Mouse (Mus musculus) ZHBTc4 (cell line): Measurements from ENCODE around the gene Mcf2l.
A peak's percentile ranks its signal among the peaks of the same experiment; 100 is the strongest.

Source experiments
- DNase-seq: peaks from one replicate; pipeline ENCODE4 v3.0.0-alpha.2; 2011; ENCODE audit warnings: low read depth, low spot score

Mcf2l gene

DNA sequence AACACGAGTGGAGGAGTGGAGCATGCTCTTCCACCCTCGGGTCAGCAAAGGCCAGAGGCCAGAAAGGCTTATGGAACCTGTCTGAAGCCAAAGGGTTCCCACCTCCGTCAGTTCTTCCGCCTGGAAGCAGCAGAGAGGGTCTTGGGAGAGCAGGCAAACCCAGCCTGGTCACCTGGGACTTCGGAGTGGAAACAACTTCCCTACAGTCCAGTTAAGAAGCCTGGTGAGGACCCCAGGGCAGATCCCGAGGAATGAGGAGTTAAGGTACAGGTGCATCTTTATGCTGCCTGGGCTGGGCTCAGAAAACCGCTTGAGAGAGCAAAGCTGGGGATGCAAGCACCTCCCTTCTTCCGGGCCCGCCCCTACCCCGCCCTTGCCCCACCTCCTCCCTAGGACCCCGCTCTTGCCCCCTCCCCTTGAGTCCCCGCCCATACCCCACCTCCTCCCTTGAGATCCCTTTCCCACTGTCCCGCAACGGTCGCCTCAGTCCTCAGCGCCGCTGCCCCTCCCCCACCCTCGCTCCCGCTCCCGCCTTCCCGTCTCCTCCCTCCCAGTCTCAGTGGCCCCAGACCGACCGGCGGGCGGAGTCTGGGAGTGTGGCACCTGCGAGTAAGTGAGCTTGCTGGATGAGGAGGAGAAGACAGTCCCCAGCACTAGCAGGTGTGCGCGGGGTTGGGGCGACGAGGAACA, at the start of gene Mcf2l:
Gene Mcf2l (plus strand): TSS at position 450 of the 690 bp plus-strand sequence.
- DNase-seq = peak; percentile 98

GRCm38 (mm10) chr8:12824562-12824961, 49.0 kb upstream of the Mcf2l start:
- DNase-seq = no peak

- DNase-seq = no peak
Measured at GRCm38 (mm10) chr8:12825236-12825635, 48.4 kb upstream of the Mcf2l start.

GRCm38 (mm10) chr8:12825686-12826237, 47.8 kb upstream of the Mcf2l start:
- no peak for DNase-seq

DNA sequence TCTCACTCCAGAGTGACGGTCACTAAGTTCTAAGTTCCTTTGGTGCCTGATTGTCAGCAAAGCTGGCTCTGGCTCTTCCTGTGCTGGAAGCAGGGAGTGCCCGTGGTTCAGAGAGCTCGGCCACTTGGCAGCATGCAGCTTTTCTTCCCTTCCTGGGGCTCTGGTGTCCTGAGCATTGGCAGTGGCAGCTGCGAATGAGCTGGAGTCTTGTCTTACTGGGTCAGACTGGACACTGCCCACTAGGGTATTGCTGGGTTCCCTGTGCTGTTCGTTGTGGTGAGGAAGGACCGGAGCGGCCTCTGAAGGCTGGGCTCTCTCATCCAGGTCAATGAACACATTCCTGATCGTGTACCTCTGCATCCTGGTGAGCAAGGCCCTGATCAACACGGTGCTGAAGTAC, 46.5 kb upstream of the Mcf2l start:
- DNase-seq = no peak

DNA sequence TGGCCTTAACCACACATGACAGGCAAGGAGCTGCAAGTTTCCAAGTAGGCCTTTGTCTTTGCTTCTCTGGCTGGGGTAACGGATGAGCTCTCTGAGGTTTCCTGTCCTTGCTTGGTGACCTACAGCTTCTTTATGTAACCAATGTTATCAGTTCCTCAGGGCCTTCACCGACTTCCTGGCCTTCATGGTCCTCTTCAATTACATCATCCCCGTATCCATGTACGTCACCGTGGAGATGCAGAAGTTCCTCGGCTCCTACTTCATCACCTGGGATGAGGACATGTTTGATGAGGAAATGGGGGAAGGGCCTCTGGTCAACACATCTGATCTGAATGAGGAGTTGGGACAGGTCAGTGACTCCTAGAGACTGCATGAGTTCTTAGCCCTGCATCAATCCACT, 45.3 kb upstream of the Mcf2l start:
- no peak for DNase-seq

DNA sequence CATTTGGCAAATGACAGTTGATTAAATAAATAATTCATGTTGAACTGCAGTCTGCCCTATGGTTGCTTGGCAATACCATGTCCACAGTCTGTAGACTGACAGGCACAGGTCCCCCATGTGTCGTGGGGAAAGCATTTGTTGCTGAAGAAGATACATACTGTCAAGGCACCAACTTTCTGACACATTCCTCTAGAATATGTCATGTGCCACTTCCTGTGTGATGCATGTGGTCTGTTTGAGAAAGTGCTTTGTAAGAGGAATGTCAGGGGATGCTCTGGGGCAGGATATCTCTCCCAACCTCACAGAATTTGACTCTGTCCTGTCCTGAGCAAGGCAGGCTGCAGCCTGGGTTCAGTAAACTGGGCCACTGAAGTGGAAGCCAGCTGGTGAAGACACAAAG, 44.2 kb upstream of the Mcf2l start:
- DNase-seq = no peak

- peak; percentile 50 for DNase-seq
Measured at GRCm38 (mm10) chr8:12831659-12832589, 41.7 kb upstream of the Mcf2l start.

GRCm38 (mm10) chr8:12833616-12834015, 40.0 kb upstream of the Mcf2l start:
- no peak for DNase-seq

GRCm38 (mm10) chr8:12840834-12841233, 32.8 kb upstream of the Mcf2l start:
- DNase-seq = no peak

DNA sequence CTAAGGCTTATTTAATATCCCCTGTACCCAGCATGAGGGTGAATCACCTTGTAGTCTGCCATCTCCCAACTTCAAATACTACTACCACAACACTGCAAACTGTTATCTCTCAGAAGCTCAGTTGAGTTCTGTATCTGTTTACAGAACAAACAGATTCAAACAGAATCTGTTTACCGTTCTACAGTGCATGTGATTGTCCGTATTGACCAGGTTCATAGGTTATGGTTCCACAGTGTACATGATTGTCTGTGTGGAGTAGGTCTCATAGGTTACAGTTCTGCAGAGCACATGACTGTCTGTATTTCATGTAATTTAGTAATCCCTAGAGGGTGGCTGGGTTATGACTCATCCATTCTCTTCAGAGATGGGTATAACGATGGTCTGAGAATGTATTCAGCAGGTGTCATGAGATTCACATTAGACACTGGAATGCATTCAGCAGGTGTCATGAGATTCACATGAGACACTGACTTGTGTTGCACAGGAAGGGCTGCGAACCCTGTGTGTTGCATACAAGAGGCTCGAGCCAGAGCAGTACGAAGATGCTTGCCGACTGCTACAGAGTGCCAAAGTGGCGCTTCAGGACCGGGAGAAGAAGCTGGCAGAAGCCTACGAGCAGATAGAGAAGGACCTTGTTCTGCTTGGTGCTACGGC, 31.1 kb upstream of the Mcf2l start:
- DNase-seq = no peak

DNA sequence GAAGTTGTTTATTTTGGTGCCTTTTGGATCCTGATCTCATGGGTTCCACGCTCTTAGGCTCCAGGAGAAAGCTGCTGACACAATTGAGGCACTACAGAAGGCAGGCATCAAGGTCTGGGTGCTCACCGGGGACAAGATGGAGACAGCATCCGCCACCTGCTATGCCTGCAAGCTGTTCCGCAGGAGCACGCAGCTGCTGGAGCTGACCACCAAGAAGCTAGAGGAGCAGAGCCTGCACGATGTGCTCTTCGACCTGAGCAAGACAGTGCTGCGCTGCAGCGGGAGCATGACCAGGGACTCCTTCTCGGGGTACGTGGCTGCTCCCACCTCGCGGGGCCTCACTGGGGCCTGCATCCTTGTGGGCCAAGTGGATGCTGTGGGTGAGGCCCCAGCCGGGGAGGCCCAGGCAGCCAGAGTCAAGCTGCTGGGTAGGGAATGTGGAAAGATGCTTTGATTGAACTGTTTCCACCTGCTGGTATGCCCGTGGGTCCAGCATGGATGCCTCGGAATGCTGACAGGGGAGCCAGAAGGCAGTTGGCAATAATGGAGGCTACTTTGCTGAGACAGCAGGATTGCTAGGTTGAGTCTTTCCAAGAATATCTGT, 29.2 kb upstream of the Mcf2l start:
- DNase-seq = no peak

GRCm38 (mm10) chr8:12846447-12846846, 27.2 kb upstream of the Mcf2l start:
- DNase-seq = no peak

DNA sequence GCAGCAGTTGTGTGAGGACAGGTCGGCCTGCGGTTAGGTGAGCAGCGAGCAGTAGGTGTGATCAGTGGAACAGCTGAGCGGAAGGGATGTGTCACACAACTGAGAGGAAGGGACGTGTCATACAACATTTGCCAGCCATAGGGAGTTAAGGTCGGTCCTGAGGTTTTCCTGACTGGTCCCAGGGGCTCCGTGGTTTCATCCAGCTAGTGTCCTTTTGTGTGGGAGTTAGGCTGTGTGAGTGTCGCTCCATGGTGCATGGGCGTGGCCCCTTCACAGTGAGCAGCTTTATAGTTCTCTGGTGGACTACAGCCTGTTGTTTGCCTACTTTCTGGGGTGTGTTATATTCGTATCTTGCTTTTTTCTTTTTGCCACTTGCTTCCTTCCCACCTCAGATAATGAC, 22.4 kb upstream of the Mcf2l start:
- DNase-seq = peak; percentile 48

GRCm38 (mm10) chr8:12856038-12856437, 17.6 kb upstream of the Mcf2l start:
- DNase-seq = no peak

- DNase-seq = no peak
Measured at GRCm38 (mm10) chr8:12863061-12863460, 10.5 kb upstream of the Mcf2l start.

DNA sequence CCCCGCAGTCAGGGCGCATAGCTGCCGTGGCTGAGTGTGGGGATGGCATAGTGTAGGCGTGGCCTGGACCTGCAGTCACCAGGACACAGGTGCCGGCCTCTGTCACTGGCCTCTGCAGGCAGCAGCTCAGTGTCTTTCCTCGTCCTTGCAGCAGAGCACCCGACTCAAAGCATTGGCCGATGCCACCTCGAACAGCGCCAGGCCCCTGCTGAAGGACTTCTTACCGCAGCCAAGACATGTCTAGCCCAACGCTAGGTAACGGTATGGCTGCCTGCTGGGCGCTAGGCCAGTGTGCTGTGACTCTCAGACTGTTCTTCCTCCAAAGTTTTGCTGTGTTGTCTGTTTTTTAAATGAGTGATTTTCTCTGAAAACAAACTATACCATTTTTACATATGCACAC, 10.0 kb upstream of the Mcf2l start:
- no peak for DNase-seq

GRCm38 (mm10) chr8:12865790-12866189, 7.8 kb upstream of the Mcf2l start:
- DNase-seq = no peak

GRCm38 (mm10) chr8:12869661-12870060, 3.9 kb upstream of the Mcf2l start:
- DNase-seq = no peak

GRCm38 (mm10) chr8:12870656-12871055, 3.0 kb upstream of the Mcf2l start:
- DNase-seq = peak; percentile 51

DNA sequence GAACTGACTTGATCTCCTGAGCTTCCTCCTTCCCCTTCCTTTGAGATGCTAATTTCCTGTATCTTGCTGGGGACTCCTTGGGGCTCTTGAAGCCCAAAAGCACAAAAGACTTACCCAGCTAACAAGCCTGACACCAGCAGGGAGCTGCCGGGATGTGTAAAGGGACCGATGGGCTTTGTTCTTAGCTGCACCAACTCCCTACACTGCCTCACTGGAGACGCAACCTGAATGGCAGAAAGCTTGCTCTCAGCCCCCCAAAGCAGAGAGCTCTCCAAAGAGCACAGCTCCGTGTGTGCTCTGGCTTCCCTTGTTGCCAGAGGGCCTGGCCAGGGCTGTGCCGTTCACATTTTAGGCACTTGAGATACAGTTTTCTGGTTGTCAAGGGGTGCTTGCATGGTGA, 2.1 kb upstream of the Mcf2l start:
- DNase-seq = peak; percentile 95

DNA sequence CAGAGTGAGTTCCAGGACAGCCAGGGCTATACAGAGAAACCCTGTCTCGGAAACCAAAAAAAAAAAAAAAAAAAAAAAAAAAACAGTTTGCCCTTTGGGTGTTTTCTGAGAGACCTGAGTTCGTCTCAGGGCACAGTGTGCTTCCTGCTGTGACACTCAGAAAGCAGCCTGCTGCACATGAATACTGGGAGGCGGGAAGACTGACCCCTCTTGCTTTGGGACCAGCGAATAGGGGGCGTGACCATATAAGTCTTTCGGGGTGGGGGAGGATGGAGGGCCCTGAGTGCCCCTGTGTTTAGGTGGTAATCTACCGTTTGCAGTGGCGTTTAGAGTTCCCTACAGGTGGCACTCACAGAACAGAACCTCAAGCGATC, 636 bp upstream of the Mcf2l start:
- DNase-seq = peak; percentile 62
